Mouse (Mus musculus) natural killer cell, adult 2 months (primary cell): ENCODE measurements at regions not wholly inside any gene's neighbourhood (a gene's known extent, or its start where the extent isn't known, plus 50 kb on each side); places are given as distances from the start of the nearest gene placed in this dataset.

Source experiments
- DNase-seq, 2 experiments: peaks; one replicate each; pipeline ENCODE4 v3.0.0; 2022; ENCODE audit warnings: low spot score in 2 of 2

DNA sequence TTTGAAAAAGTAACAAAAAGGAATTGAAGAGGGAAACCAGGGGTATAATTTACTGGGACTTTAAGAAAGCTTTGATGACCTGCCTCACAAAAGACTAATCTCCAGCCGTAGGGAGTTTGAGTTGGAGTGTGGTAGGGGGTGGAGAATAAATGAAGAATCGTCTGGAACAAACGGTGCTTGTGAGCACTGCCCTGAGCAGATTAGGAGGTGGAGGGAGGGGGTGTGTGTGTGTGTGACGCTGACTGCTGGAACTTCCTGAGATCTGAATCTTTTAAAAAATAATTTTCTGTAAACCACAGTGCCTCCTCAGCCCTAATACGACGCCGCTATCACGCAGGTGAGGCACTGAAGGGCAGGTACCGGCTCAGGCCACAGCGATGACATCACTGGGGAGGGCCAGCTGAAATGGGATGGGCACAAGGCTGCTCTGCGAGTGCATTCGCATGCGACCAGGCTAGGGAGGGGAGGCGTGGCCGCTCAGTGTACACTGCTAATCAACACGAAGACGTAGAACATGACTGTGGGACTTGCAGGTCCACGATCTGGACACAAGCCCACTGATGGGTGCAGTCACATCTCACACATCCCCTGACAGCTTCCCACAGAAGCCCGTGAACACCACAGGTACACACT, 395.4 kb downstream of the Zfp536 start:
- DNase-seq: no peak

DNA sequence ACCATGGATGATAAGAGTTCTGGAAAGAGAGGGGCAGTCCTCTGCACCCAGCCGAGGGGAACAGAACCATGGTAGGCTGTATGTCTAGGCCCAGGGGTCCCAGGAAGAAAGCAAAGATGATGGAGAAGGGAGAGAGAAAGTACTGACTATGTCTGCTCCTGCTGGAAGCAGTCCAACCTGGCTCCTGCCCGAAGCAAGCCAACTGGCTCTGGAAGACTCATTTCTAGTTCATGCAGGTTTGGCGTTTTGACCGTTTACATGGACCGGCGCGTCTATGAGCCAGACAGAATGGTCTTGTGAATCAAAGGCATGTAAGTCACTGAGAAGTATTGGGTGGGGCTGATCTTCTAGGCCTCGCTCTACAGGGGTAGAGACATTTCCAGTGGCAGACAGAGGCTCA, 385.6 kb downstream of the Zfp536 start:
- no peak for DNase-seq

DNA sequence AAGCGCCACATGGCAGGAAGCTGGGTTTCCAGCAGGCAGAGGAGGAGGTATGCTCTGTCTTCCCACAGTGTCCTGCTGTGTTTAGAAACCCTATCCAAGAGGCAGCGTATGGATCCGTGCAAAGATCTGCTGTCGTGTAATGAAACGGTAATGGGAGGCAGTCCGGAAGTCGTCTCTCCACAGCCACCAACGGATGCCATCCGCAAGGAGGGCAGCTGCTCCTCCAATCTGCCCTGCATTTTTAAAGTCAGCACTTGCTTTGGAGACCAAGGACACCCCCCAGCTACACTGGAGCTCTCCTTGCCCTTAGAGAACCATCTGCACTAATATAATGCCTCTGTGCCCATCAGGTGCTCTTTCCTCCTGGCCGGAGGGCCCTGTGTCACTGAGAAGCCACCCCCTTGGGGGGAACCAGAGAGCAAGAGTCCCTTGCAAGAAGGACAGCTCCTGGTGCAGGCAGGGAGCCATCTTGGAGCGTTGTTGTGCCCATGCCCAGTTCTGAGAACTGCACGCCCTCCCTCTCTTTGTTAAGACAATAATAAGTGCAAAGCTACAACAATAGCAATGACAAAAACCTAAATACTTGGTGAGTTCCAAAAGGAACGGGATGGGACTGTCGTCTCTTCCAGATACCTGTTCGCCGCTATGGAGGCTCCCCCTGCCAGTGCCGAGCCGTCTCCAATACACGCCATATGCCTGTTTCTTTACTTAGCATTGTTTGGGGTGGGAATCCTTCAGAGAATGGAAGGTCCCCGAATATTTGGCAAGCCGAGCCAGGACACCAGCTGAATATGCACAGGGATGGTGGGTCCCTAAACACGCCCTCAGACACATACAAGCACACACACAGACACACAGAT, 384.4 kb downstream of the Zfp536 start:
- no peak for DNase-seq

DNA sequence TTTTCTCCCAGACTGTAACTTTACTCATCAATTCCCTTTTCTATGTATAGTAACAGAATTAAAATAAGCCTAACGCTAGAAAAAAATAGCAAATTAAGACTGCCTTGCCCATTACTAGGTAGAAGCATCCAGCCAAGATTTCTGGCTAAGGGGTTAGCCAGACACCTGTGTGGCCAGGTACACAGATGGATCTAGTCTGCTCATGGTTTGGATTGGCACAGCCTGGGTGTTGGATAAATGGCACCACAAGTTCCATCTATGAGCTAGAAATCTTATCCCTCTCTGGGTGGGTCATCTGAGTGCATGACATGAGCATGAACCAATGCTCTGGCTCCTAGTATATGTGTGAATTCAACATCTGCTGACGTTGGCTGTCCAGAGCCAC, 383.7 kb downstream of the Zfp536 start:
- DNase-seq: no peak

DNA sequence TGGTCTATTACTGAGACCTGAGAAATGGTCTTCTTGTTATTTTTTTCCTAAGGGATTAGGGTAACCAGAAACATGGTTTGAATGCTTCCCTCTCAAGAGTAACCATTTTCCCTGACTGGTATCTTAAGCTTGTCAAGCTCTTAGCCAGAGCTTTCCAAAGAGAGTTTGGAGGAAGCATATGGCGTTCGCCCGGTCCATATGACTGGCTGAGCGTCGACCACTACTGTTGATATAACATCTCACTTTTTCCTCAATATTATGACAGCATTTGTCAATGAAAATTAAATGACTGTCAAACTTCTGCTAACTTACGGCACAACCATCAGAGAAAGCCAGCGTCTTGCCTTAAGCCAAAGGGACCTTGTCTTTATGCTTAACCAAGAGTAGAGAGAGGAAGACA, 383.2 kb downstream of the Zfp536 start:
- DNase-seq: no peak

DNA sequence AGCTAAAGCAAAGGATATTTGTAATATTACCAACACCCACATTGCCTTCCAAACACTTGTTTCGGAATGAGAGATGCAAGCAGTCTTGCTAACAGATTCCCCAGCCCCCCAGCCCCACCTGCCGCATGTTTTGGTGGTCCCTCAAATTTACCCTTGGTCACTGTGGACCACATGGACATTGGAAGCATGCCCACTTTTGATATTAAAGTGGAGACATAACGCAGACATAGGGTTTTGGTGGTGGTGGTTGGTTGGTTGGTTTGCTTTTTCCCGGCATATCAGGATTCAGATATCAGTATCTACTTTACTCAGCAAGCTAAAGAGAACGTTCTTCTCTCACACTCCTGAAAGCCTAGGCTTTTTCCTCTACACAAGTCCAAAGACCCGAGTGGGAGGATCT, 381.3 kb downstream of the Zfp536 start:
- no peak for DNase-seq

DNA sequence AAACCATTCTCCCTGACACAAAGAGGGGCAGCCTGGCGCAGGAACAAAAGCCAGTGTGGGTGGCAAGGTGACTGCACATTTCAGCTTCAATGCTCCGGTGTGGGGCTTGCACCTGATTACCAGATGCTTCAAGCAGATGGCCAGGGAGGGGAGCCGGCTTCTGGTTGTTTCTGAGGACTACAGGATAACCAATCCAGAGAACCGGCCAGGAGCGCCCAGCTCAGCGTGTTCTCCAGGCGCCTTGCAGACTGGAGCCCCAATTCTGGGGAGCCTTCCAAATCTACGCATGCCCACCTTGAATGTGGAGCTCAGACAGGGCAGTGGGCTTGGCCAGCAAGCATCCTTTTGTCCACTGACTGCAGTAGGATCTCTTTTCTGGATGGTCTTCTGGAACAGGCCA, 380.8 kb downstream of the Zfp536 start:
- DNase-seq: no peak

DNA sequence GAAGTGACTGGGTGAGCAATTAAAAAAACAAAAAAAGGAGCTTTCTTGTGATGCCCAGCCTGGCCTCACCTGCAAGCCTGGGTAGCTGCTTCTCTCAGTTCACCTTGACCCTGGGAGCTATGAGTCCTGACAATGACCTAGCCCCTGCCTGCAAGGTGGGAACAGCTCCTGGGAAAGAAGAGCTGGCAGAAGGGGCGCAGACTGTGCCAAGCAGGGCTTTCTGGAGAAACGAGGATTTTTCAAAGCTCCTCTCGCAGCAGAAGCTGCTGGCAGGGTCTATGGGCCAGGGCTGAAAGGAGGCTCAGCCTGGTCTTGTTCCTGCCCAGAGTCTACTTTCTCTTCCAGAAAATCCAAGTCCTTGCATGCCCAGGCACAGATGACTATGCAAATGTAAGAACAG, 380.4 kb downstream of the Zfp536 start:
- no peak for DNase-seq

DNA sequence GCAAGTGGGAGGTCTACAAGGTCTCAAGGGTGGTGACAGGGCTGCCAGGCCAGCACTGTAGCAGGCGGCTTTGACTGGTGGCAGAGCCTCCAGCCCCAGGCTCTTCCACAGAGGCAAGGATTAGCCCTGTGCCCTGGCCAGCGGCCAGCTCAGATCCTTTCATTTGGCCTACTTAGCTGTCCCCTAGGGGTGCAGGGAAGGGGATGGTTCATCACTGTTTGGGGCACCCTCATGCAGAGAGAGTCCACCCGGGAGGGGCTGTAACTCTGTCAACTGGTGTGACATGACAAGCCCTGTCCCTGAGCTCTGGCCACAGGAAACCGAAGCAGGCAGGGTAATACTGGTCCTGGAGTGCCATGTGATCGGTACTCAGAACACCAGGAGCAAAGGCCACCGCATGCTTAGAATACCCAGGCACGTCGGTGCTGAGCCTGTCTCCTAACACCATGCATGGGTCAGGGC, 378.4 kb downstream of the Zfp536 start:
- DNase-seq: no peak

DNA sequence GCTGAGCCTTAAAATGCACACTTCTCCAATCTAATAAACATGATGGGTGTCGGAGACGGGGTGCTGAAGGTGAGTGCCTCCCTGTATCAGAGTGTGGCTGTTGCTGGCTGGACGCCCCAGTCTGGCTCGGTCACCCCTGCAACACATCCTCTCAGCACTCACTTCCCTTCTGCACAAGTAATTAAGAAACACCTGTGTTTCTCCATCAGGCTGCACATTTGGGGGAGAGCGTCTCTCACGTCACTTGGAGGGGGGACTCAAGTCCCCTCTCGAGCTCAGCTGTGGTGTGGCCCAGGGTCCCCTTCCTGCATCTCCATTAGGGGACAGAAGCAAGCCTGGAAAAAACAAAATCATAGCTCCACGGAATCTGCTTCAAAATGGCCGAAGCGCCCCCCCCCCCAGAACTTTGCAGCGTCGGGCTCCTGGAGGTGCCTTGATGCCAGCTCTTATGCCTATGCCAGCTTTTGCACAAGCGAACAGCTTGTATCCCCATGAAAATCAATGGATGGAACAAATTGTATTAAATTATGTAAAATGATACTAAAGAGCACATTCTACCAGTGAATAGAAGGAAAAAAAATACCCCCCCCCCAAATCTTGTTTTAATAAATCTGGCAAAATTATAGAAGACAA, 377.4 kb downstream of the Zfp536 start:
- no peak for DNase-seq

DNA sequence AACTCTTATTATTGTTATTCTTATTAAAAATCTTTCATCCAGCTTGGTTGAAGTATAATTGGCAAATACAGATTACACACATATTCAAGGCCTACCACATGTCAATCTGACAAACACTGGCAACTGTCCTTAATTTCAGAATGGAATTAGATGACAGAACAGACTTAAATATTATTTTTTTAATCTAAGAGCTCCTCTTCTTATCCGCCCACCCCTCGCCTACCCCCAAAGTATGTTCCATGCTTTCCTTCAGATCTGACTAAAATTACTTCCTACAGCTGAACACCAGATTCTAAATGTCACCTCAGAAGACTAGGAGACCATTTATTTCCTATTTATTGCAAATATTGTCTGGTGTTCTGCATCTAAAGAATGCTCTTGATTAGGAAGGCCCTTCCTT, 370.0 kb downstream of the Zfp536 start:
- DNase-seq: no peak

DNA sequence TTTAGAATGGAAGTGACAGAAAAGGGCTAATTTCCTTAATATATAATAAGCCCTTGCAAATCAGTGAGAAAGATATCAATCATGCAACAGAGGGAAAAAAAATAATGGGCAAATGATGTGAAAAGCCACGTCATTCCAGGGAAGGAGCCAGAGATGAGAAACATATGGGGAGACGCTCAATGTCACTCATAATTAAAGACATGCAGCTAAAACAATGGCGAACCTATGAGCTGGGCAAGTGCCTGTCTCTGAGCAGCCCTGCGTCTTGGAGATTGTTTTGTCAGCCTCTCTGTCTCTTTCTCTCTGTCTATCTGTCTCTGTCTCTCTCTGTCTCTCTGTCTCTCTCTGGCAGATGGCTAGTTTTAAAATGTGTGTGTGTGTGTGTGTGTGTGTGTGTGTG, 360.1 kb downstream of the Zfp536 start:
- no peak for DNase-seq

DNA sequence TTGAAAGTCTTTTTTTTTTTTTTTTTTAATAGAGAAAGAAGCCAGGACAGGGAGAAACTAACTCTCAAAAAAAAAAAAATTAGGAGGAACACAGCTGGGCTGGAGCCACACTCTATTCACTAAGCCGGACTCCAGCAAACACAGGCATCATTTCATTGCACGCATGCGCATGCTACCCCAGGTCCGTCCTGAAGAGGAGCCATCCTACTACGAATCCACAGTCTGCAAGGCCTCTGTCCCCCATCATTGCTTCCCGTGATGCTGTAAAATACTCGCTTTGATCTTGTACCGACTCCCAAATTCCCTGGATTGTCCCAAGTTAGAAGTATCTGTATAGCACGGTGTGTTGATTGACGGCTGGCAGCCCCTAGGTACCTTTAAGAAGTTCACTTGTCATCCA, 351.7 kb downstream of the Zfp536 start:
- DNase-seq: no peak
